Mouse (Mus musculus) adrenal gland (tissue): Measurements from ENCODE around the gene Srd5a2.
"Not testable (repeated sequence)": the region's sequence is repeated elsewhere in the genome, so short reads cannot be mapped to it uniquely, and the experiment has no call there.

Experiments used
- intact Hi-C: fragments of 180-260 bp; cut with DNase I; formaldehyde crosslinking; loops from one replicate; pipeline ENCODE4 v1.15.1; 2025
- long read RNA-seq, 2 experiments: library from polyadenylated mRNA; unstranded; transcript quantifications; one replicate each; pipeline ENCODE4 v2.0.0; 2020; ENCODE audit warnings: borderline replicate concordance in 1 of 2; ENCODE audit not compliant: insufficient replicate concordance in 1 of 2

Gene Srd5a2
- long read RNA-seq, experiment 1, transcript Srd5a2-201 (5 exons, 1,605 nt) = major isoform, 55 of 122 reads
- long read RNA-seq, experiment 1, partial matches to known transcripts = 9 of 122 reads
- long read RNA-seq, experiment 1, other reads (novel, unspliced or antisense) = 58 of 122 reads
- long read RNA-seq, experiment 2, transcript Srd5a2-201 (5 exons, 1,605 nt) = major isoform, 1,763 of 2,052 reads
- long read RNA-seq, experiment 2, partial matches to known transcripts = 59 of 2,052 reads
- long read RNA-seq, experiment 2, other reads (novel, unspliced or antisense) = 230 of 2,052 reads

GRCm38 (mm10) chr17:74047210-74048082 is at the start of gene Srd5a2:
Srd5a2 (minus strand) TSS chr17:74047916.
- intact Hi-C loops = no loop called here

- intact Hi-C loops = no loop called here
Observed at GRCm38 (mm10) chr17:74088886-74089678, 41.4 kb upstream of the Srd5a2 start.

- intact Hi-C loops = no loop called here
Observed at GRCm38 (mm10) chr17:74088016-74088415, 40.3 kb upstream of the Srd5a2 start.

GRCm38 (mm10) chr17:74083370-74083769 is 35.7 kb upstream of the Srd5a2 start:
- intact Hi-C loops = no loop called here

GRCm38 (mm10) chr17:74080076-74080615 is 32.4 kb upstream of the Srd5a2 start:
- intact Hi-C loops = no loop called here

GRCm38 (mm10) chr17:74078776-74079495 is 31.2 kb upstream of the Srd5a2 start:
- intact Hi-C loops = loop anchor here (10.0 kb wide), 1 partner anchor 96 kb away; no protein-coding TSS in a partner anchor

- intact Hi-C loops = loop anchor here (10.0 kb wide), 1 partner anchor 102 kb away; no protein-coding TSS in a partner anchor
Observed at GRCm38 (mm10) chr17:74073067-74073466, 25.4 kb upstream of the Srd5a2 start.

- intact Hi-C loops = not testable (repeated sequence)
Observed at GRCm38 (mm10) chr17:74062763-74063162, 15.0 kb upstream of the Srd5a2 start.

- intact Hi-C loops = no loop called here
Observed at GRCm38 (mm10) chr17:74048229-74048816, 607 bp upstream of the Srd5a2 start.

GRCm38 (mm10) chr17:74043754-74044153 is 4.0 kb downstream of the Srd5a2 start:
- intact Hi-C loops = no loop called here

GRCm38 (mm10) chr17:74020526-74021203 is 27.1 kb downstream of the Srd5a2 start:
- intact Hi-C loops = loop anchor here (5.0 kb wide), 2 partner anchors 172 to 277 kb away; partner anchors contain the start of gene Memo1

- intact Hi-C loops = loop anchor here (5.0 kb wide), 1 partner anchor 76 kb away; no protein-coding TSS in a partner anchor
Observed at GRCm38 (mm10) chr17:74018281-74018680, 29.4 kb downstream of the Srd5a2 start.

- intact Hi-C loops = loop anchor here (5.0 kb wide), 1 partner anchor 75 kb away; no protein-coding TSS in a partner anchor
Observed at GRCm38 (mm10) chr17:74017649-74018048, 30.1 kb downstream of the Srd5a2 start.

- intact Hi-C loops = loop anchor here (5.0 kb wide), 1 partner anchor 73 kb away; no protein-coding TSS in a partner anchor
Observed at GRCm38 (mm10) chr17:74015128-74015527, 32.6 kb downstream of the Srd5a2 start.

- intact Hi-C loops = no loop called here
Observed at GRCm38 (mm10) chr17:74008680-74009079, 39.0 kb downstream of the Srd5a2 start.

GRCm38 (mm10) chr17:74007001-74007400 is 40.7 kb downstream of the Srd5a2 start:
- intact Hi-C loops = no loop called here

GRCm38 (mm10) chr17:74002396-74002795 is 45.3 kb downstream of the Srd5a2 start:
- intact Hi-C loops = no loop called here

- intact Hi-C loops = no loop called here
Observed at GRCm38 (mm10) chr17:73995907-73996645, 51.6 kb downstream of the Srd5a2 start.
